Mouse (Mus musculus) layer of hippocampus, adult 6 months (tissue): ENCODE measurements around the gene Ildr1. TPM values are rescaled to one million over a fixed set of nuclear protein-coding genes. Genes with fewer than 3 reads are reported as not detected.

Source experiments
- long read RNA-seq, 2 experiments: library from polyadenylated mRNA; unstranded; transcript quantifications; one replicate each; pipeline ENCODE4 v2.0.0; 2019 to 2020
- polyA plus RNA-seq: library from polyadenylated mRNA; unstranded; fragments of <200 nt; fragmentation: Nextera tagmentation; gene quantifications from 2 replicates; pipeline ENCODE4 v1.2.3, GENCODE M21; 2021

The Ildr1 gene
- 0.30 and 0.40 TPM in 2 replicates for polyA plus RNA-seq
- long read RNA-seq, experiment 1 = 0 reads
- long read RNA-seq, experiment 2, partial matches to known transcripts = 0 of 1 reads
- long read RNA-seq, experiment 2, other reads (novel, unspliced or antisense) = 0 of 1 reads

GRCm38 (mm10) chr16:36693818-36694413 lies at the start of gene Ildr1:
TSS of gene Ildr1 (plus strand) at chr16:36693978.

GRCm38 (mm10) chr16:36665782-36666181 lies 28.0 kb upstream of the Ildr1 start, which contains the start of gene Cd86:
TSS of gene Cd86 (minus strand) at chr16:36666081.

Other genes starting within 250 kb of the Ildr1 start
- gene Stfa3, start 238.6 kb upstream of the Ildr1 start, polyA plus RNA-seq = not detected in 2 replicates
- 0.38 and 0.53 TPM in 2 replicates for gene Casr, start 131.8 kb upstream of the Ildr1 start, polyA plus RNA-seq
- gene Cd86, start 27.9 kb upstream of the Ildr1 start, polyA plus RNA-seq = 1.7 and 2.3 TPM in 2 replicates
- gene Slc15a2, start 91.0 kb downstream of the Ildr1 start, polyA plus RNA-seq = 27.2 and 30.3 TPM in 2 replicates
- gene Iqcb1, start 134.4 kb downstream of the Ildr1 start, polyA plus RNA-seq = 61.4 and 62.6 TPM in 2 replicates
- gene Eaf2, start 181.0 kb downstream of the Ildr1 start, polyA plus RNA-seq = 2.5 and 2.6 TPM in 2 replicates
- 148 and 173 TPM in 2 replicates for gene Golgb1, start 181.2 kb downstream of the Ildr1 start, polyA plus RNA-seq
- 2.3 and 3.5 TPM in 2 replicates for gene Hcls1, start 241.0 kb downstream of the Ildr1 start, polyA plus RNA-seq